Mouse (Mus musculus) hindbrain, embryonic 14.5 days (tissue): ENCODE data around the gene Sart1. TPM values are rescaled to one million over a fixed set of nuclear protein-coding genes. Genes with fewer than 3 reads are reported as not detected.

Experiments
- ATAC-seq: fragments of 200-750 bp; cut with Nextera tagmentation; 2 replicates; pipeline ENCODE4 v1.8.0; 2017; ENCODE audit warnings: moderate number of reproducible peaks, mild to moderate bottlenecking, moderate TSS enrichment, moderate library complexity; ENCODE audit not compliant: low FRiP score
- DNase-seq: peaks from one replicate; pipeline ENCODE4 v3.0.0-alpha.2; 2015; ENCODE audit warnings: low spot score
- H3K27ac ChIP-seq: fragments of 300-500 bp; sonication (generic); 2 replicates; pipeline ENCODE4 v1.5.1; 2014; ENCODE audit warnings: mild to moderate bottlenecking, moderate library complexity
- H3K27me3 ChIP-seq: fragments of 300-500 bp; sonication (generic); 2 replicates; pipeline ENCODE4 v1.6.1; 2014; ENCODE audit warnings: mild to moderate bottlenecking, low read length, mixed read lengths; ENCODE audit not compliant: control insufficient read depth, insufficient read depth
- H3K36me3 ChIP-seq: fragments of 300-500 bp; sonication (generic); replicated peaks from 2 replicates; pipeline ENCODE4 v1.6.1; 2014; ENCODE audit not compliant: control insufficient read depth, insufficient read depth
- H3K4me1 ChIP-seq: fragments of 300-500 bp; sonication (generic); replicated peaks from 2 replicates; pipeline ENCODE4 v1.6.1; 2014; ENCODE audit warnings: antibody characterized with exemption, low read length, mixed read lengths; ENCODE audit not compliant: control insufficient read depth, insufficient read depth
- H3K4me2 ChIP-seq: fragments of 300-500 bp; sonication (generic); replicated peaks from 2 replicates; pipeline ENCODE4 v1.6.1; 2014; ENCODE audit warnings: mild to moderate bottlenecking, moderate library complexity
- H3K4me3 ChIP-seq: fragments of 300-500 bp; sonication (generic); replicated peaks from 2 replicates; pipeline ENCODE4 v1.5.1; 2014; ENCODE audit warnings: mild to moderate bottlenecking, low read length
- H3K9ac ChIP-seq: fragments of 300-500 bp; sonication (generic); 2 replicates; pipeline ENCODE4 v1.6.1; 2014
- H3K9me3 ChIP-seq: fragments of 300-500 bp; sonication (generic); 2 replicates; pipeline ENCODE4 v1.6.1; 2016; ENCODE audit warnings: low read length; ENCODE audit not compliant: control insufficient read depth
- WGBS: fragments of 180-500 bp; shearing (Covaris S2); extraction: QIAGEN DNeasy Blood & Tissue Kit; methylation state at CpG from one replicate; pipeline ENCODE4 v1.1.7; 2014; 5-methylcytosine and 5-hydroxymethylcytosine counted together
- polyA plus RNA-seq: library from polyadenylated mRNA; unstranded; fragments of >200 nt; fragmentation: Nextera tagmentation; extraction: Ambion mirVana; gene quantifications from 2 replicates; pipeline ENCODE4 v1.2.1, GENCODE M21; 2014

Sart1 gene
- polyA plus RNA-seq, 1 experiment from 2014 or later, result 53.3 TPM

DNA sequence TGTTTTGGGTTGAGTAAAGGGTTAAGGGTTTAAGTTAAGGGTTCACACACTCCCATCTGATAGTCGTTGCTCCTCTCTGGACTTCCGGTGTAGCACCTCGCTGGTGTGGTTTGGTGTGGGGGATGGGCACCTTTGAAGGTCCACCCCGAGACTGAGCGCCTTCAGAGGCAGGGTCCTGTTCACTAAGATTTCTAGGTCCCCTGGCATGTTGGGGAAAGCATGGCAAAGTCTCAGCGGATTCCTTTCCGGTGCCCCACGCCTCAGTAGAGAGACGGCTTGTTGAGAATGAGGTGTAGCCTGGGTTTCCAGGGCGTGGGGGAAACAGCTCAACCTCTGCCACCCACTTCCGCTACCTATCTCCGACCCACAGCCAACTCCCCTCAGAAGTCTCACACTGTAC, 1.1 kb upstream of the Sart1 start:
- H3K27me3 ChIP-seq, result peaks cover 4% of the 10 kb centered on the region
- WGBS, result 55% methylated on average over 12 of the region's 12 CpGs
- H3K36me3 ChIP-seq, result peaks cover 22% of the 10 kb centered on the region
- peaks cover 32% of the 10 kb centered on the region for H3K4me1 ChIP-seq
- no peak overlapping the region for H3K27ac ChIP-seq
- DNase-seq (no peak), ATAC-seq (no peak)
- peak overlapping the region; percentile 69; the same call in 1 of the 2 replicates for H3K9ac ChIP-seq
- peak overlapping the region; percentile 68 for H3K4me2 ChIP-seq
- no peaks in the 10 kb centered on the region for H3K9me3 ChIP-seq
- H3K4me3 ChIP-seq, result peak overlapping the region; percentile 94

DNA sequence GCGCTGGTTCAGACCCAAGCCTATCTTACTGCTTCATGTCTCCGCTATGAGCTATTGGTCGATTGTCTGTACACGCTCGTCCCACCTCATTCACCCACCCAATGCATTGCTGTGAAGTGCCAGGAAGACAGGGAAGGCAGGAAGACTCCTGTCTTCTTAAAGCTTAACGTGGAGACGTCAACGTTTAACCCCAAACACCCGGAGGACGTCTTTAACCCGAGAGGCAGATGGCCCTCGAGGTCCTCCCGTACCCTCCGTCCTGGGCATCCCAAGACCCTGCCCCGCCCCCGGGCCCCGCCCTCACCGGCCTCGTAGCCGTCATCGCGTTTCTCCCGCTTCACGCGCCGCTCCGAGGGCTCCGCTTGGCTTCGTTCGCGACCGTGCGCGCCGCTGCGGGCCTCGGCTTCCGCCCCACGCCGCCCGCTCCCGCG, 477 bp downstream of the Sart1 start:
- DNase-seq (no peak), ATAC-seq (peak; percentile 26; the same call in 1 of the 2 replicates)
- Histone ChIP-seq H3K4me1 (peaks cover 32% of the 10 kb centered on the region), H3K27ac (peak overlapping the region; percentile 84), H3K4me3 (peak overlapping the region; percentile 94), H3K27me3 (peaks cover 4% of the 10 kb centered on the region), H3K4me2 (peak overlapping the region; percentile 95), H3K9ac (peak overlapping the region; percentile 89), H3K9me3 (no peaks in the 10 kb centered on the region), H3K36me3 (peaks cover 38% of the 10 kb centered on the region)
- under 1% methylated on average over 43 of the region's 43 CpGs for WGBS

DNA sequence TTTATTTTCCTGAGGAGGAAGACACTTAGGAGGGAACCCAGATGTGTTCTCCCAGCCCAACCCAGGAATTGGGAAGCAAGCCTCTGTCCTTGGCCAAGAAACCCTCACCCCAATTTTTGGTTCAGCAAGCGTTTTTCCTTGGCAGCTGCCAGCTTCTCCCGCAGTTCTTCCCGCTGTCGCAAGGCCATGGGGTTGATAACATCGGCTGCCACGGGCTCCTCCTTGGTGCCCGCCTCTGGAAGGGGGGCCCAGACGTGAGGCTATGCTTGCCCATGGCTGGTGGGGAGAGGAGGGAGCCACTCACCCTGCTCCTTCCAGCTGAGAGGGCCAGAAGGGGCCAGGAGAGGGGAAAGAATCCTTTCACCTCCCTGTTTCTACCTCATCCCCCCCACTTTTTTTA, 3.8 kb downstream of the Sart1 start:
- no peak overlapping the region for H3K9ac ChIP-seq
- no peak overlapping the region for H3K27ac ChIP-seq
- no peak for ATAC-seq
- peaks cover 24% of the 10 kb centered on the region for H3K4me1 ChIP-seq
- H3K9me3 ChIP-seq, result no peaks in the 10 kb centered on the region
- peaks cover 71% of the 10 kb centered on the region for H3K36me3 ChIP-seq
- peaks cover 4% of the 10 kb centered on the region for H3K27me3 ChIP-seq
- no peak overlapping the region for H3K4me2 ChIP-seq
- DNase-seq, result no peak
- WGBS, result 94% methylated on average over 8 of the region's 8 CpGs
- H3K4me3 ChIP-seq, result no peak overlapping the region

DNA sequence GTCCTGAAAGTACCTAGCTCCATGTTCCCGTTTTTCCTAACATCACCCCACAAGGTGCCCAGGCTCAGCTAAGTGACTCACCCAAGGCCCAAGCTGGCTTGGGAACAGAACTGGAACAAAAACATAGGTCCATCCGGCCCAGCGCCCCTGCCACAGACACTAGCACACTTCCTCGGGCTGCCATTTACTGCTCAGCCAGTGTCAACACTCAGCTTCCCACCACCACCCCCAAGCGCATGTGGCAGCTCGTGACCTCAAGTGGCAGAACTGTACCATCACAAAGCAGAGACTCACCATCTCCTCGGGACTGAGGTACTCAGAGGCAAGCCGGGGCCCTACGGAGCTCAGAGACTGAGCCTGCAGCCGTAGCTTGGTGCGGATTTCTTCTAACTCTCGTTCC, 5.2 kb downstream of the Sart1 start:
- no peak overlapping the region for H3K27ac ChIP-seq
- DNase-seq, result no peak
- H3K9me3 ChIP-seq, result no peaks in the 10 kb centered on the region
- no peak overlapping the region for H3K4me3 ChIP-seq
- peaks cover 17% of the 10 kb centered on the region for H3K4me1 ChIP-seq
- peaks cover 85% of the 10 kb centered on the region for H3K36me3 ChIP-seq
- no peak overlapping the region for H3K4me2 ChIP-seq
- peaks cover 4% of the 10 kb centered on the region for H3K27me3 ChIP-seq
- H3K9ac ChIP-seq, result no peak overlapping the region
- no peak for ATAC-seq
- 97% methylated on average over 12 of the region's 12 CpGs for WGBS

DNA sequence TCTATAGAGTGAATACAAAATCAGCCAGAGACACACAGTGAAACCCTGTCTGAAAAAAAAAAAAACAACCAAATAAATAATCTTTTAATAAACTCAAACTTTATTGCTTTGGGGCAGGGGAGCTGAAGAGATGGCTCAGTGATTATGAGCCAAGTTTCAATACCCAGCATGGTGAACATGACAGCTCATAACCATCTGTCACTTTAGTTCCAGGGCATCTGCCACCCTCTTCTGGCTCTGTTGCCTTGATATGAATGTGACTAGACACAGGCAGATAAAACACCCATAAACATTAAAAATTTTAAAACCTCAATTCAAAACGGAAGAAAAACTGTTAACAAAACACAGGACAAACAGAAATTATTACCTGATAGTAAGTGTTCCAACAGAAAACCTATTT, 11.1 kb downstream of the Sart1 start:
- no peaks in the 10 kb centered on the region for H3K9me3 ChIP-seq
- no peak overlapping the region for H3K9ac ChIP-seq
- WGBS, result 89% methylated on average over 1 of the region's 1 CpGs
- H3K27ac ChIP-seq, result no peak overlapping the region
- H3K4me3 ChIP-seq, result no peak overlapping the region
- DNase-seq, result no peak
- H3K4me2 ChIP-seq, result no peak overlapping the region
- H3K27me3 ChIP-seq, result no peaks in the 10 kb centered on the region
- peaks cover 82% of the 10 kb centered on the region for H3K36me3 ChIP-seq
- no peak for ATAC-seq
- no peaks in the 10 kb centered on the region for H3K4me1 ChIP-seq

DNA sequence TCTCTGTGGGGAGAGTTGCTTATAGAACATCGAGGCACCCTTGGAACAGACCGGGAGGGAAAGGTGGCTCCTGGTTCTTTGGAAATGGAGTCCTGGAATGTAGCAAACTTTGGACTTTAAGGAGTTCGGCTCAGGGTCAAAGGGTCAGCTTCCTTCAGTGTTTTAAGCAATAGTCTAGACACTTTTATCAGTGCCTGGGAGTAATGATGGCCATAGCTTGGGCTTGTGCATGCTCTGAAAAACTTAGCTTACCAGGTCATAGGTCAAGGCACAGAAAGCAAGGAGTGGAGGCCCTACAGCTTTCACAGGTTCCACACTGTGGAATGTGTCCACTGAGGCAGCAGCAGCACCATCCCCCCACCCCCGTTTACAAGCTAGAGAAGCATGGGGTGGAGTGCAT, 13.8 kb downstream of the Sart1 start:
- Histone ChIP-seq H3K4me3 (no peak overlapping the region), H3K27ac (no peak overlapping the region), H3K4me2 (no peak overlapping the region), H3K36me3 (peaks cover 80% of the 10 kb centered on the region), H3K9me3 (no peaks in the 10 kb centered on the region), H3K27me3 (no peaks in the 10 kb centered on the region), H3K9ac (no peak overlapping the region), H3K4me1 (no peaks in the 10 kb centered on the region)
- ATAC-seq, result no peak
- 80% methylated on average over 4 of the region's 4 CpGs for WGBS
- DNase-seq, result no peak

DNA sequence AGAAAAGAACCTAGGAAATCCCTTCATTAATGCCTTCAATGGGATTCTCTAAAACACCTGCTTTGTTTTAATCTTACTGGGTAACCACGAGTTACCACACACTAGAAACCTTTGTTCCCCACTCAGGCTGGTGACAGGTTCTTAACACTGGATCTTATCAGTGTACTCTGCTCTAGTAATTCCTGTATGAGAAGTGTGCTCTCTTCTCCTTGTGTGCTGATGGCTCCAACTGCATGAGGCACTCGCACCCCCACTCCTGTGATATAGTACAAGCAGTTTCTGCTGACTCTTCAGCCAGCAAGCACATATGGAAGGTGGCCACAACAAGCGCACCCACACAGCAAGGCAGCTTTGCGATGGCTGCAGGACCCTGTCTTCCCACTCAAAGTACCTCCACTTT, 14.3 kb downstream of the Sart1 start:
- no peak for ATAC-seq
- Histone ChIP-seq H3K4me1 (no peaks in the 10 kb centered on the region), H3K4me3 (no peak overlapping the region), H3K27ac (no peak overlapping the region), H3K27me3 (no peaks in the 10 kb centered on the region), H3K4me2 (no peak overlapping the region), H3K9ac (no peak overlapping the region), H3K9me3 (no peaks in the 10 kb centered on the region), H3K36me3 (peaks cover 80% of the 10 kb centered on the region)
- DNase-seq, result no peak
- WGBS, result 91% methylated on average over 4 of the region's 4 CpGs

DNA sequence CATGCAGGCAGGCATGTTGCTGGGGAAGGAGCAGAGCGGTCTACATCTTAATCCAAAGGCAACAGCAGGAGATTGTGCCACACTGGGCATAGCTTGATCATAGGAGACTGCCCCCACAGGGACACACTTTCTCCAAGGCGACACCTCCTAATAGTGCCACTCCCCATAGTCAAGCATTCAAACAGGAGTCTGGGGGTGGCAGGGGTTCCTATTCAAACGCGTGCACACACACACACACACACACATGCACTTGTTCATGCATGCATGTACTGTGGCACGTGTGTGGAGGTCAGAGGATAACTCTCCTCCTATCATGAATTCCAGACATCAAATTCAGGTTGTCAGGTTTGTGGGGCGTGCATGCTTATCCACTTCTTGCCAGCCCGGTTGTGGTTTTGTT, 15.8 kb downstream of the Sart1 start:
- no peak overlapping the region for H3K9ac ChIP-seq
- no peaks in the 10 kb centered on the region for H3K27me3 ChIP-seq
- H3K4me1 ChIP-seq, result peaks cover 7% of the 10 kb centered on the region
- no peak overlapping the region for H3K4me3 ChIP-seq
- WGBS, result 94% methylated on average over 7 of the region's 7 CpGs
- no peaks in the 10 kb centered on the region for H3K9me3 ChIP-seq
- ATAC-seq (no peak), DNase-seq (no peak)
- no peak overlapping the region for H3K4me2 ChIP-seq
- no peak overlapping the region for H3K27ac ChIP-seq
- peaks cover 76% of the 10 kb centered on the region for H3K36me3 ChIP-seq

DNA sequence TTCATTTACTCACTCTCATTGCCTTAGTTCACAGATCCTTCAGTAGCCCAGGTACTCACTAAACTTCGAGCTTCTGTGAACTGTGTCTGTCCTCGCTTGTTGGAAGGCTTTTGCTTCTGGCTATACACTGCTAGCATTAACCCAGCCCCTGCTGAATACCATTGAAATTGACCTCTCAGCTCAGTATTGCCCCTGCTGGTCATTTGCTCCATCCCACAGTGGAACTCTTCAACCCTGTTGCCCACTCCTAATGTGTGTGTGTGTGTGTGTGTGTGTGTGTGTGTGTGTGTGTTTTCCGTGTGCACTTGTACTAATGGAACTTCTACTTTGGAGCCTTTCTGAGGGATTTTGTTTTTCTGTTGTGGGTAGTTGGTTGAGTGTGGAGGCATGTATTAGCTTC, 17.6 kb downstream of the Sart1 start:
- H3K4me3 ChIP-seq, result no peak overlapping the region
- no peak overlapping the region for H3K4me2 ChIP-seq
- H3K27me3 ChIP-seq, result no peaks in the 10 kb centered on the region
- no peaks in the 10 kb centered on the region for H3K9me3 ChIP-seq
- no peak for ATAC-seq
- no peak for DNase-seq
- H3K9ac ChIP-seq, result no peak overlapping the region
- H3K4me1 ChIP-seq, result peaks cover 11% of the 10 kb centered on the region
- no peak overlapping the region for H3K27ac ChIP-seq
- peaks cover 60% of the 10 kb centered on the region for H3K36me3 ChIP-seq
- WGBS, result 93% methylated on average over 3 of the region's 3 CpGs

DNA sequence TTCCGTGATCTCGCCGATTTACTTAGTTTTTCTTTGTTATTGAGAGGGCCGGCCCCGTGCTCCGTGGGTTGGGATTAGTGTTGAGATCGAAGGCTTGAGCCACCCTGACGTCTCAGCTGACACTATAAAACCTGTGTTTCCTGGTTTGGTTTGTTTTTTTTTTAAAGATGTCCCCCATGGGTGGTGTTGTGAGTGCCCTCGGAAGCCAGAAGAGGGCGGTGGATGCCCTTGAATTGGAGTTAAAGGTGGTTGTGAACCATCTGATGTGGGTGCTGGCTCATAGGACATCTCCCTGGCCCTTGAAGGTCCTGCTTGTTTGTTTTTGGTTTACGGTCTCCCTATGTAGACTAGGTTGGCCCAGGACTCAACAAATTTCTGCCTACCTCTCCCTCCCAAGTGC, 21.0 kb downstream of the Sart1 start:
- WGBS, result 11% methylated on average over 11 of the region's 11 CpGs
- Histone ChIP-seq H3K4me3 (peak overlapping the region; percentile 97), H3K4me1 (peaks cover 17% of the 10 kb centered on the region), H3K4me2 (peak overlapping the region; percentile 96), H3K36me3 (peaks cover 52% of the 10 kb centered on the region), H3K27me3 (no peaks in the 10 kb centered on the region), H3K9me3 (no peaks in the 10 kb centered on the region), H3K27ac (peak overlapping the region; percentile 94; the same call in 1 of the 2 replicates), H3K9ac (peak overlapping the region; percentile 86)
- ATAC-seq (no peak), DNase-seq (no peak)
